Mouse (Mus musculus) heart, adult 2 months (tissue): ENCODE data around the gene Med13l.

Source experiments
- CTCF ChIP-seq: fragments of 200-600 bp; IDR thresholded peaks from 2 replicates; pipeline ENCODE4 v1.8.1; 2022; ENCODE audit warnings: antibody characterized with exemption, mild to moderate bottlenecking, moderate library complexity
- POLR2A ChIP-seq: fragments of 200-500 bp; IDR thresholded peaks from 2 replicates; pipeline ENCODE4 v1.6.1; 2011; ENCODE audit warnings: mild to moderate bottlenecking, low read depth, low read length, control low read depth; ENCODE audit not compliant: insufficient read depth

GRCm38 (mm10) chr5:118532125-118532524 is 28.4 kb upstream of the Med13l start:
- TF ChIP-seq CTCF (no peak), POLR2A (no peak)
